Mouse (Mus musculus) cerebellum, adult 2 months (tissue): ENCODE measurements around the gene Aldh1a1.

Experiments used
- CTCF ChIP-seq: fragments of 200-500 bp; IDR thresholded peaks from 2 replicates; pipeline ENCODE4 v1.5.1; 2011; ENCODE audit warnings: low read depth, mild to moderate bottlenecking, control low read depth, low read length, moderate library complexity, borderline replicate concordance; ENCODE audit not compliant: insufficient read depth
- POLR2A ChIP-seq: fragments of 200-500 bp; IDR thresholded peaks from 2 replicates; pipeline ENCODE4 v1.6.1; 2011; ENCODE audit warnings: low read length, control low read depth, borderline replicate concordance; ENCODE audit not compliant: insufficient read depth

DNA sequence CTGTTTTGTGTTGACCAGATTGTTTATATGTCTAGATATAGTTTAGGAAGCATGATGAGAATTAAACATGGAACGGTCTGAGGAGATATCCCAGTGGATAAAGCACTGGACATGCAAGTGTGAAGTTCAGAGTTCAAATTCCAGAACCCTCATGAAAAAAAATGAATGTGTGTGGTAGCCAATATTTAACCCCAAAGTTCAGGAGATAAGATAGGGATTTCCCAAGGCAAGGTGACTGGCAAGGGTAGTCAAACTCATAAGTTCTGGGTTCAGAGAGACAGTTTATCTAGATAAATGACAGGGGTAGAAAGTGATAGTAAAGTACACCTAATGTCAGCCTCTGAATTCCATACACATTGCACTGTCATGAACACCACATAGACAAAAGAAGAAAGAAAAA lies 138.5 kb downstream of the Aldh1a1 start:
- TF ChIP-seq POLR2A (no peak), CTCF (no peak)
